Mouse (Mus musculus): Measurements from ENCODE around the gene Olfr608.
"Not testable (repeated sequence)": the region's sequence is repeated elsewhere in the genome, so short reads cannot be mapped to it uniquely, and the experiment has no call there.

The Olfr608 gene

GRCm38 (mm10) chr7:103469577-103469976, at the start of gene Olfr608:
Gene Olfr608 (plus strand): TSS chr7:103469877.
- no peak for DNase-seq (ENCODE audit: low read depth)

DNA sequence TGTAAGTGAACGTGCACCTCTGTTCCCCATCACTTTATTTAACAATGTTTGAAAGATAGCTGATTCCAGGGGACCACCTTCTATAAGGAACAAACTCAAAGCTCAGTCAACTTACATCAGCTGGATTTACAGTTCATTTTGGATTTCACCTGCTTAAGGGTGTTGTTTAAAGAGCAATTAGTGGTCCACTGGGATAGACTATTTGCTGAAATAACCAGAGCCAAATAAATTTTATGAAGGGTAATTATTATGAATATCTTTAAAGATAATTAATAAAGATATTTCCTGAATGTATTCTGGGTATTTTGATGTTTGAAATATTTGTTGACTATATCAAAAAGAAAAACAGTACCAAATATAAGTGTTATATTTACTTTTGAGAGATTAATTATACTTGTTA, 24.3 kb upstream of the Olfr608 start, which contains the start of gene Olfr605:
TSS of gene Olfr605 (minus strand) at position 101 of the 400 bp plus-strand sequence.
- no peak for DNase-seq (ENCODE audit: low read depth)

- no peak for DNase-seq (ENCODE audit: low read depth)
Measured at GRCm38 (mm10) chr7:103448746-103449145, 20.9 kb upstream of the Olfr608 start, which contains the start of gene Olfr606. Gene Olfr606 (plus strand): TSS chr7:103449046.

GRCm38 (mm10) chr7:103460590-103460989, 9.1 kb upstream of the Olfr608 start:
- no peak for DNase-seq (ENCODE audit: low read depth)

- DNase-seq (ENCODE audit: low read depth), result not testable (repeated sequence)
Measured at GRCm38 (mm10) chr7:103477106-103477505, 7.4 kb downstream of the Olfr608 start.

DNA sequence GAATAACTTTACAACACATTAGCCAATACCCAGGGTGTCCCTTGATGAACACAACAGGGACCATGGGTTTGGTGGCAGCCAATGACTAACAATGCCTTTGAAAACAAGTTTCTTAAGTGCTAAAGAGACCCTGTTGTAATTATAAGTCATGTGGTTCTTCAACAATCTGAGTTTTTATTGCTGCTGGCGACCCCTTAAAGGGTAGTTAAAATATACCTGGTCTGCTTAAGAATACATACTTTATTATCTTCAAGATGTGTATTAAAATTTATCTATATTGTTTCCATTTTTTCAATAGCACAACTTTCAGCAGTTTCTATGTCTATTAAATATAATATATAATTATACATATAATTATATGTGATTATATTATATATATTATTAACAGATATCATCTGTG, 28.3 kb downstream of the Olfr608 start, which contains the start of gene Olfr609:
TSS of gene Olfr609 (minus strand) at position 101 of the 400 bp plus-strand sequence.
- DNase-seq (ENCODE audit: low read depth), result no peak

DNA sequence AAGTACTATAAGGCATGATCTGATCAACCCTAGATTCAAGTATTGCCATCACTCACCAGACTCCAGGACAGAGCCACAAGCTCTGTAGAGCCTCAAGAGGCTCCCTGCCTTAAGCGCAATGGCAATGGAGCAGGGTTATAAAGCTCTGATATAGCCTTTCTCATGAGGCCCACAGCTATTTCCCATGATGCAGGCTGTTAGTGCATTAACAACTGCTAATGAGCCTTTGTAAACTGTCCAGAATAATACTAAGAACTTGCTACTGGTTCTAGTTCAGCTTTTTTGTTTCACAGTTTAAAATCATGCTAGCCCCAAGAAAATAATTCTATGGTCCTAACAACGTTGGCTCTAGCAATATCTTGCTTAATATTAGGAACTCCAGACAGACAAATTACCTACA, 42.3 kb downstream of the Olfr608 start, which contains the start of gene Olfr610:
TSS of gene Olfr610 (minus strand) at position 101 of the 400 bp plus-strand sequence.
- DNase-seq (ENCODE audit: low read depth), result no peak

DNA sequence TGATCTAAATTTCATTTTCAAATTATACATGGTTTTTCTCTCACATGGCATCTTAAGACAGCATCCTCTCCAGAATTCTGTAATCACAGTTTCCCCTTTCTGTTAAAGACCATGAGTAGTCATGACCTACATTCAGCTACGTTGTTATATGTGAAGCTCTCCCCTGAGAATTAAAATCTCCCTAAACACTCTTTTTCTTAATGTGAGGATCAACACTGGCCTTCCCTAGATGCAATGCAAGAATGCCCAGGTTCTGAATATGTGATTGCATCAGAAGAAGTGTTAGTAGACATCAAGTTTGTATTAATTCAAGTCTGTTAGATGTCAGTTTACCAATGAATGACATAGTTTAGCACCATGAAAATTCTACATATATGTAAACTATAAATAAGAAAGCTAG, 51.1 kb downstream of the Olfr608 start, which contains the start of gene Olfr611:
TSS of gene Olfr611 (minus strand) at position 101 of the 400 bp plus-strand sequence.
- not testable (repeated sequence) for DNase-seq (ENCODE audit: low read depth)

Measured in induced T-regulatory cell, adult 2 months (primary cell).